Mouse (Mus musculus) heart, embryonic 13.5 days (tissue): ENCODE data around the gene Nfya. TPM values are rescaled to one million over a fixed set of nuclear protein-coding genes. Genes with fewer than 3 reads are reported as not detected.
"Not testable (repeated sequence)": the region's sequence is repeated elsewhere in the genome, so short reads cannot be mapped to it uniquely, and the experiment has no call there.

Experiments
- ATAC-seq: fragments of 200-750 bp; cut with Nextera tagmentation; 2 replicates; pipeline ENCODE4 v1.8.0; 2017; ENCODE audit warnings: moderate TSS enrichment; ENCODE audit not compliant: insufficient number of reproducible peaks, low FRiP score, low TSS enrichment; ENCODE audit errors: extremely low read depth
- H3K27ac ChIP-seq: fragments of 300-500 bp; sonication (generic); replicated peaks from 2 replicates; pipeline ENCODE4 v1.5.1; 2015; ENCODE audit warnings: moderate library complexity, mild to moderate bottlenecking, inconsistent platforms
- H3K27me3 ChIP-seq: fragments of 300-500 bp; sonication (generic); replicated peaks from 2 replicates; pipeline ENCODE4 v1.6.1; 2015; ENCODE audit warnings: mild to moderate bottlenecking, inconsistent platforms
- H3K36me3 ChIP-seq: fragments of 300-500 bp; sonication (generic); 2 replicates; pipeline ENCODE4 v1.6.1; 2015; ENCODE audit warnings: mild to moderate bottlenecking, inconsistent platforms
- H3K4me1 ChIP-seq: fragments of 300-500 bp; sonication (generic); 2 replicates; pipeline ENCODE4 v1.6.1; 2015; ENCODE audit warnings: inconsistent platforms
- H3K4me2 ChIP-seq: fragments of 300-500 bp; sonication (generic); 2 replicates; pipeline ENCODE4 v1.6.1; 2015; ENCODE audit warnings: inconsistent platforms, mild to moderate bottlenecking, moderate library complexity
- H3K4me3 ChIP-seq: fragments of 300-500 bp; sonication (generic); 2 replicates; pipeline ENCODE4 v1.5.1; 2015; ENCODE audit warnings: moderate library complexity, mild to moderate bottlenecking, inconsistent platforms
- H3K9ac ChIP-seq: fragments of 300-500 bp; sonication (generic); 2 replicates; pipeline ENCODE4 v1.6.1; 2015; ENCODE audit warnings: inconsistent platforms, mild to moderate bottlenecking, moderate library complexity
- H3K9me3 ChIP-seq: fragments of 300-500 bp; sonication (generic); 2 replicates; pipeline ENCODE4 v1.6.1; 2016; ENCODE audit warnings: inconsistent platforms
- WGBS: fragments of 180-500 bp; shearing (Covaris S2); methylation state at CpG from one replicate; pipeline ENCODE4 v1.1.7; 2015; ENCODE audit warnings: mixed read lengths; 5-methylcytosine and 5-hydroxymethylcytosine counted together
- polyA plus RNA-seq: library from polyadenylated mRNA; unstranded; fragments of >200 nt; fragmentation: Nextera tagmentation; extraction: Ambion mirVana; gene quantifications from 2 replicates; pipeline ENCODE4 v1.2.1, GENCODE M21; 2015

The Nfya gene
- polyA plus RNA-seq, 1 experiment from 2014 or later = 10.5 TPM

DNA sequence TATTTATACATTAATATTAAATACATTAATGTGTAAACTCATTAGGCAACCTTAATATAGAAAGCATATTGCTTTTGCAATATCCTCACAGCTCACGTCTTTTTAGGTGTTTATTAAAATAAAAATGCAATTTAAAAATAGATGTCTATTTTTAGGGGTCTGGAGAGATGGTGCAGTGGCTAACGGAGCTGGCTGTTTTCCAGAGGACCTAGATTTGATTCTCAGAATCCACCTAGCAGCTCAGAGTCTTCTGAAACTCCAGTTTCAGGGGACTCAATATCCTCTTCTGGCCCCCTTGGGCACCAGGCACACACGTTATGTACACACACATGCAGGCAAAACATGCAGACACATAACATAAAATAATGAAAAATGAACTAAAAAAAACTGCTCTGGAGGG lies 47.4 kb downstream of the Nfya start:
- Histone ChIP-seq H3K4me1 (peaks cover 46% of the 10 kb centered on the region), H3K4me3 (no peak overlapping the region), H3K9me3 (no peaks in the 10 kb centered on the region), H3K9ac (0 out of 2 replicates have a peak overlapping the region, but pooled peaks have one; percentile 48), H3K4me2 (peak overlapping the region; percentile 54), H3K36me3 (no peaks in the 10 kb centered on the region), H3K27ac (peak overlapping the region; percentile 74), H3K27me3 (no peaks in the 10 kb centered on the region)
- no peak for ATAC-seq
- WGBS = 31% methylated on average over 3 of the region's 3 CpGs

DNA sequence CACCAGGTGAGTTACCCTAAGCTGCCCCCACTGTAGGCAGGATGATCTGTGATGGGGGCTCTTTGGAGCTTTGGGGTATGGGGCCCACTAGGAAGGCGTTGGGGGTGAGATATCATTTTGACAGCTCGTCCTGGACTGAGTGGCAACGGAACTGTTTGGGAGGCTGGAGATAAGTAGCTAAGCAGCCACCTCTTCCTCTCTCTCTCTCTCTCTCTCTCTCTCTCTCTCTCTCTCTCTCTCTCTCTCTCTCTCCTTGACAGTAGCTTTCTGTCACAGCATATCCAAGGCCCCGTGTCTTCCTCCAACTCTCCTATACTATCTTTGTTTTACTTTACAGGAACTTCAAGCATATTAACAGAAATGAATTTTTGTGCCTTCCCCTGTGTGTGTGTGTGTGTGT lies 49.2 kb downstream of the Nfya start:
- ATAC-seq = no peak
- no peak overlapping the region for H3K4me2 ChIP-seq
- no peak overlapping the region for H3K4me3 ChIP-seq
- H3K27ac ChIP-seq = no peak overlapping the region
- H3K27me3 ChIP-seq = no peaks in the 10 kb centered on the region
- H3K9ac ChIP-seq = no peak overlapping the region
- H3K9me3 ChIP-seq = no peaks in the 10 kb centered on the region
- no peaks in the 10 kb centered on the region for H3K36me3 ChIP-seq
- WGBS = 35% methylated on average over 4 of the region's 4 CpGs
- H3K4me1 ChIP-seq = peaks cover 37% of the 10 kb centered on the region

DNA sequence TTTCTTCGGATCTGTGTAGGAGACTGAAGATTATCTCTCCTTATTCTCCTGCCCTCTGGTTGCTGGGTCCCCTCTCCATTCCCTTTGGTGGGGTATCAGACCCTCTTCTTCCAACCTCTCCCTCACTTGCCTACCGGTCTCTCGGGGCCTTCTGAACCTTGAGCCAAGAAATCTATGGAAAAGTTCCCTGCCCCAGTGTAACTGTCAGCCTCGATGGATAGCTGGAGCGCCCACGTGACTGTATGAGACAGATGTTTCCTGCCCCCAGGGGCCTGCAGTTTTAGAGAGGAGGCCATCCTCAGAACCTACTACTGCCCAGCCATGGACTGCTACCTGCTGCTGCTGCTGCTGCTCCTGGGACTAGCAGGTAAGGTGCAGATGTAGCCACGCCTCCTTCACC lies 50.1 kb downstream of the Nfya start, which contains the start of gene Treml1:
TSS of gene Treml1 (plus strand) at position 301 of the 400 bp plus-strand sequence.
- Histone ChIP-seq H3K4me3 (no peak within 1 kb of the TSS), H3K4me2 (no peak within 1 kb of the TSS), H3K36me3 (no peaks in the 10 kb centered on the region), H3K9ac (no peak within 1 kb of the TSS), H3K27me3 (no peaks in the 10 kb centered on the region), H3K27ac (no peak within 1 kb of the TSS), H3K4me1 (peaks cover 35% of the 10 kb centered on the region), H3K9me3 (no peaks in the 10 kb centered on the region)
- WGBS = 64% methylated on average over 7 of the region's 7 CpGs
- no peak for ATAC-seq

DNA sequence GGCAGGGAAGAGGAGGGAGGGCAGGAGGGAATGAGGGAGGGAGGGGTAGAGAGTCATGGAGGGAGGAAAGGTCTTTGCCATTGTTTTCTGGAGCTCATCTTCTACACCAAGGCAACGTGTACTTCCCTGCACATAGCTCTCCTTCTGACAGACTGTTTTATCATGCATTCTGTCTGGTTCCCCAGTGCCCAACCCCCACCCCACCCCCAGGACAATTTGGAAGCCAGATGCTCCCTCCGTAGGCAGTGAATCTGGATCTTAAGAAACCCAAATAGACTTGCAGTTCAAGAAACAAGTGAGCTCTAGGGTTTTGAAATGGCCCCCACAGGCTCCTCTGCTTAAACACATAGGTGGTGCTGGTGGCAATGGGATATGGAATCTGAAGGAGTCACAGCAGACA lies 51.8 kb downstream of the Nfya start:
- H3K9me3 ChIP-seq = no peaks in the 10 kb centered on the region
- H3K4me2 ChIP-seq = no peak overlapping the region
- H3K4me1 ChIP-seq = peaks cover 19% of the 10 kb centered on the region
- WGBS = 52% methylated on average over 2 of the region's 2 CpGs
- no peak overlapping the region for H3K27ac ChIP-seq
- H3K36me3 ChIP-seq = no peaks in the 10 kb centered on the region
- no peaks in the 10 kb centered on the region for H3K27me3 ChIP-seq
- no peak overlapping the region for H3K9ac ChIP-seq
- H3K4me3 ChIP-seq = no peak overlapping the region
- no peak for ATAC-seq

DNA sequence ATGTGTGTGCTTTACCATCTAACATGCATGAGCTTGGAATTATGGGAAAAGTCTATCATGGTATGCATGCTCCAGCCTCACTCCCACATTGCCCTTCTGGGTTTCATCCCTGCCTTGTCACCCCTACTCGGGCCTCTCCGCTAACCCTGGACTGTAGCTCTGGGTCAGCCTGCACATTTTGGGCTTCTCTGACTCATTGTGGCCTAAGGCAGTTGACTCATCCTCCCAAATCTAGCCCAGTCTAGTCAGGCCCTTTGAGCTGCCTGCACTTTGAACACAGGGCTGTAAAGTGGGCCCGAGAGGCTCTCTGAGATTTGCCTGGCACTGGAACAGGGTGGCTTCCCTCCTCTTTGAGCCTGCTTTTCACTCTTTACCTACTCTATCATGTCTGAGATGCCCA lies 53.9 kb downstream of the Nfya start:
- no peak overlapping the region for H3K27ac ChIP-seq
- no peak for ATAC-seq
- no peaks in the 10 kb centered on the region for H3K9me3 ChIP-seq
- no peak overlapping the region for H3K4me2 ChIP-seq
- no peak overlapping the region for H3K4me3 ChIP-seq
- H3K27me3 ChIP-seq = no peaks in the 10 kb centered on the region
- no peaks in the 10 kb centered on the region for H3K36me3 ChIP-seq
- H3K4me1 ChIP-seq = peaks cover 4% of the 10 kb centered on the region; the same call in 1 of the 2 replicates
- WGBS = 74% methylated on average over 3 of the region's 3 CpGs
- H3K9ac ChIP-seq = no peak overlapping the region

DNA sequence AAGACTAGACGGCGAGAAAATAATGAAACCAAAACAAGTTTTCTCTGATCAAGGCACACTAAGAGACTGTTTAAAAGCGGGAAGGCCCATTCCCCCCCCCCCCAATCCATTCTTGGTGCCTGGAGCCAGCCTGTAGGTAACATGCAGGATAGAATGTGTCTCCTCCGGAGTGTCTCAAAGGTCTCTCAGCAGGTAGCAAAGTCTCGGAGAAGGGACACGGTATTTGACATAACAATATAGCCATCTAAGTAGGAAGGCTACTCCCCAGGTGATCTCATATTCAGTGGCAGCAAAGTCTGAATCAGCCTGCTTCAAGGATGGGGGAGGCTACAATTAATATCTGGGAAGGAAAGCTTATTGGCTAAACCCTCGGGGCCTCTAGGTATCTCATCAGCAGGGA lies 56.7 kb downstream of the Nfya start:
- 71% methylated on average over 7 of the region's 7 CpGs for WGBS
- H3K27me3 ChIP-seq, H3K4me1 ChIP-seq, ATAC-seq, H3K36me3 ChIP-seq, H3K9me3 ChIP-seq, H3K27ac ChIP-seq, H3K4me3 ChIP-seq, H3K4me2 ChIP-seq, H3K9ac ChIP-seq: not testable (repeated sequence)

DNA sequence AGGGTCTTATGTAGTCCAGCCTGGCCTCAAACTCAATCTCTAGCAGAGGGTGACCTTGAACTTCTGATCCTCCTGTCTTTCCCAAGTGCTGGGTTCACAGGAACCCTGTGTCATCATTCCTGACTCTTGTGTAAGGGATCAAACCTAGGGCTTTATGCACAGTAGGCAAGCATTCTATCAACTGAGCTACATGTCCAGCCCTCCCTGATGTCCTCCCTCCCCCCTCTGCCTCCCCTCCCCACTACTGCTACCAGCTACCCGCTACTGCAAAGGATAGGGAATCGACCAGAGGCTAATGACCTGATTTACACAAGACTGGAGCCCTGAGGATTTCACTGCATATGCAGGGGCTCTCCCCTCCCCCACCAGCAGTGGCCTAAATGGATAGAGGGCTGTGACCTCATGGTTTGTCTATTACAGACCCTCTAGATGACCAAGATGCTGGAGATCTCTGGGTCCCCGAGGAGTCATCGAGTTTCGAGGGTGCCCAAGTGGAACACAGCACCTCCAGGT lies 59.0 kb downstream of the Nfya start:
- Histone ChIP-seq H3K27ac (no peak overlapping the region), H3K9ac (no peak overlapping the region), H3K9me3 (no peaks in the 10 kb centered on the region), H3K4me2 (no peak overlapping the region), H3K27me3 (no peaks in the 10 kb centered on the region; the same call in 1 of the 2 replicates), H3K4me1 (no peaks in the 10 kb centered on the region), H3K36me3 (no peaks in the 10 kb centered on the region), H3K4me3 (no peak overlapping the region)
- WGBS = 70% methylated on average over 5 of the region's 5 CpGs
- ATAC-seq = no peak

DNA sequence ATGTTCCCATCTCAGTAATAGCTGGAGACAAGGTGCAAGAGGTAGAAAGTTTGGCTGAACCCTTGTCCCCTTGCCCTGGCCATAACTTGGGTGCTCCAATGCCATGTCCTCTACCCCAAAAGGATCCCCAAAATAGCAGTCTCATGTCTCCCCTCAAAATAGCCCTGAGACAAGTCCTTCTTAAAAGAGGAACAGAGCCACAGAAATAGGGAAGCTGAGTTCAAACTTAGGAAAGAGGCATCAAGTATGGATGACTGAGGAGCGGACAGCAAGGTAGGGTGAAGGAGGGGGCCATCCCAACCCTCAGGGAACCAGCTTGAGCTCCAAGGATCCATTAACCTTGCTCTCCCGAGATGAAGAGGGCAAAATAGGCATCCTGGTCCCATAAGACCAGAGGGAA lies 62.4 kb downstream of the Nfya start:
- ATAC-seq = no peak
- WGBS = 59% methylated on average over 2 of the region's 2 CpGs
- no peak overlapping the region for H3K4me3 ChIP-seq
- H3K4me1 ChIP-seq = no peaks in the 10 kb centered on the region
- no peak overlapping the region for H3K9ac ChIP-seq
- no peaks in the 10 kb centered on the region for H3K36me3 ChIP-seq
- no peaks in the 10 kb centered on the region for H3K9me3 ChIP-seq
- no peak overlapping the region for H3K27ac ChIP-seq
- no peak overlapping the region for H3K4me2 ChIP-seq
- H3K27me3 ChIP-seq = no peaks in the 10 kb centered on the region; the same call in 1 of the 2 replicates

DNA sequence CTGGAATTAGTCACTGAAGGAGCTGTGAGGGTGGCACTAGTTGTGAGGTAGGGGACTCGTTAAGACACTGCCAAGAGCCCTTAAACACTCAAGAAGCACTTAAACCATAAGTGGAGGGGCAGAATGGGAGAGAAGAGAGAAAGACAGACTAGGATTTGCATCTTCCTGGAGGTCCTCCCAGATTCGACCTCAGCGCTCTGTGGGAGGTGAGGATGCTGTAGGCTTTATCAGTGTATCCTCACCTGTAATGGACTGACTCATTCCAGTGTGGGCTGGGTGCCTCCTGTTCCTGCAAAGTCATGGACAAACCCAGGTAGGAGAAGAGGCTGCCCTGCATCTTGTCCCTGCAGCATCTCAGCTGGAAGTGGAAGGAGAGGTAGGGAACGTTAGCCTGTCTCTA lies 62.9 kb downstream of the Nfya start:
- H3K36me3 ChIP-seq = no peaks in the 10 kb centered on the region
- no peak overlapping the region for H3K9ac ChIP-seq
- WGBS = 57% methylated on average over 4 of the region's 4 CpGs
- H3K27ac ChIP-seq = no peak overlapping the region
- H3K4me3 ChIP-seq = no peak overlapping the region
- H3K4me2 ChIP-seq = no peak overlapping the region
- no peaks in the 10 kb centered on the region for H3K9me3 ChIP-seq
- no peaks in the 10 kb centered on the region for H3K4me1 ChIP-seq
- no peak for ATAC-seq
- H3K27me3 ChIP-seq = no peaks in the 10 kb centered on the region; the same call in 1 of the 2 replicates

DNA sequence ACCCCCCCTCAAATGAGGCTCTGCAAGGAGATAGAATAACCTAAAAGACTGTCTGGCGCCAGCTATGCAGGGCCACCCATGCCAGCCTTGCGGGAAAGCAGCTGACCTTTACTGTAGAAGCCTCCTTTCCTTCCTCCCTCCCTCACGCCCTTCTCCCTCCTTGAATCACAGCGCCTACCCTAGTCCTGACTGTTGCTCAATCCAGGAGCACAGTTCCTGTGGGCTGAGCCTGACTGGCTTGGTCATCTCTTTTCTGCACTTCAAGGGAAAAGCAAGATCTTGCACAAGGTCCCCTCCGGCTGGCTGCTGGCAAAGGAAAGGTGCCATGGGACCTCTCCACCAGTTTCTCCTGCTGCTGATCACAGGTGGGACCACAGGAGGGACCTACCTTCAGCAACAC lies 63.5 kb downstream of the Nfya start, which contains the start of gene Trem2:
TSS of gene Trem2 (plus strand) at position 171 of the 400 bp plus-strand sequence.
- no peaks in the 10 kb centered on the region for H3K4me1 ChIP-seq
- no peaks in the 10 kb centered on the region; the same call in 1 of the 2 replicates for H3K27me3 ChIP-seq
- no peak within 1 kb of the TSS for H3K4me3 ChIP-seq
- WGBS = 64% methylated on average over 5 of the region's 5 CpGs
- no peak for ATAC-seq
- no peaks in the 10 kb centered on the region for H3K9me3 ChIP-seq
- no peak within 1 kb of the TSS for H3K27ac ChIP-seq
- H3K36me3 ChIP-seq = no peaks in the 10 kb centered on the region
- H3K9ac ChIP-seq = no peak within 1 kb of the TSS
- no peak within 1 kb of the TSS for H3K4me2 ChIP-seq

DNA sequence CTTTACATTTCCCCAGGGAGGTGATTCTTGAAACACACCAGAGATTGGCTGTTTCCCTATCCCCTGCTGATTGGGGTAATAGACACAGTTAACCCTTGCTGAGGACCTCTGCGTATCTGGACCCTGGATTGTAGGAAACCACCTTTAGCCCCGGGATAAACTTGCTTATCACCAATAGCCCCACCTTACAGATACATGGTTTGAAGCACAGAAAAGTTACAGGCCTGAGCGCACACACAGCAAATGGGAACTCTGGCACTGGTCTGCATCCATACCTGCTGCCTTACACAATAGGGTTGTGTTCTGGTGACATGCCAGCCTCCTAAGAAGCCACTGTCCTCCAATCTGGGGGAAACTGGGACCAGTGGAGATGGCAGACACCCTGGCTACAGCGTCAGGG lies 63.9 kb downstream of the Nfya start:
- no peaks in the 10 kb centered on the region; the same call in 1 of the 2 replicates for H3K27me3 ChIP-seq
- no peak overlapping the region for H3K27ac ChIP-seq
- no peaks in the 10 kb centered on the region for H3K9me3 ChIP-seq
- 66% methylated on average over 4 of the region's 4 CpGs for WGBS
- H3K36me3 ChIP-seq = no peaks in the 10 kb centered on the region
- no peaks in the 10 kb centered on the region for H3K4me1 ChIP-seq
- no peak overlapping the region for H3K4me3 ChIP-seq
- ATAC-seq = no peak
- no peak overlapping the region for H3K4me2 ChIP-seq
- H3K9ac ChIP-seq = no peak overlapping the region

DNA sequence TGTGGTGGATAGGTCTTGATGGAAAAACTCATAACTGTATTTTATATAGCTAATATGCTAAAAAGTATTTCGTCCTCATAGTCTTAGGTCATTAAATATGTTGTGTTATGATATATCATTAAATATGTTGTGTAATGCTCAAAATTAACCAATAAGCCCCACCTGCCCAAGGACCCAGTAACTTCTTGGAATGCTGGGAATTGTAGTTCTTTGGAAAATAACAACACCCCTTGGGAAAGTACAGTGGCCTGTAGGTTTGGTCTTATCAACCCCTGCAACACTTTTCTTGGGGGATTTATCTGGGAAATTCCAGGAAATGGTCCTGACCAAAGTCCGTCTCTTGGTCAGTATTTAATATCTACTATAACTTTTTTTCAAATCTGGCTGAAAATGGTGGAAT lies 66.6 kb downstream of the Nfya start:
- Histone ChIP-seq H3K27me3 (no peaks in the 10 kb centered on the region; the same call in 1 of the 2 replicates), H3K4me2 (no peak overlapping the region), H3K36me3 (no peaks in the 10 kb centered on the region), H3K27ac (no peak overlapping the region), H3K4me3 (no peak overlapping the region), H3K9me3 (no peaks in the 10 kb centered on the region), H3K4me1 (0 out of 2 replicates have a peak, but pooled peaks cover 3% of the 10 kb centered on the region), H3K9ac (no peak overlapping the region)
- 68% methylated on average over 2 of the region's 2 CpGs for WGBS
- ATAC-seq = no peak
